Mouse (Mus musculus): ENCODE measurements around the gene Gstp3.
"Not testable (repeated sequence)": the region's sequence is repeated elsewhere in the genome, so short reads cannot be mapped to it uniquely, and the experiment has no call there.

Gstp3 gene

DNA sequence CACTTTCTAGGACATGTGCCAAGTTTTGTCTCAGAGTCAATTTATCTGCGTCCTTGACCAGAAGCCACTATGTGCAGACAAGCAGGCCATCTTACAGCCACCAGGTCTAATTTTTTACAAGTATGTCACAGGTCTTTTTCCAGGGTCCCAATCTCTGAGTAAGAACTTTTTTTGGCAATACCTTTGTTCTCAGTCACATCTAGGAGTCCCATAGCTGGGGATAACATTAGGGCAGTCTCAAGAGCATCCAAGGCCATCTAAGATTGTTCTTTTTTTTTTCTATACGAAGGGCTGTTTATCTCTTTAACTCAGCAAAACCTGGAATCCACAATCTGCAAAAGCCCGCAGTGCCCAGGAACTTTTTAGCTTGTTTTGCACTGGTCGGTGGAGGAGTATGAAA, 4.0 kb upstream of the Gstp3 start:
- not testable (repeated sequence) for DNase-seq (ENCODE audit: low read depth in 1 of 2, low spot score in 2 of 2)

DNA sequence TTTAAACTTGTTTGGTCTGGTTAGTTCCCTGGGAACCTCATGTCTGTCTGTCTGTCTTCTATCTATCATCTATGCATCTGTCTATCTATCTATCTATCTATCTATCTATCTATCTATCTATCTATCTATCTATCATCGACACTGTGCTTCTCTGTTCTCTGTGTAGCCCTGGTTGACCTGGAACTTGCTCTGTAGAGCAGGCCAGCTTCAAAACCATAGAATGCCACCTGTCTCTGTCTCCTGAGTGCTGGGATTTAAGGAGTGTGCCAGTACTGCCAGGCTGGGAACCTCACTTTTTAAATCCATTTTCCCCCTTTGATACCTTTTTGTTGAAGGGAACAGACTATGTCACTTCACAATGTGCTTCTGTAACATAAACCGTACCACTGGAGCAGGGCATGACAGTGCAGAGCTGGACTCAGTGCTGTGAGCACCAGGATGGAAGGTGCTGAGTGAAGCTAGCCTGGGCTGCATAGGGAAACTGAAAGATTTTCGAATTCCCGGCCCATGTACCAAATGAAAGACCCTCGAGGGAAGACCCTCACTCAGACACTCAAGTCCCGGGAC, 1.6 kb upstream of the Gstp3 start:
- no peak for DNase-seq (ENCODE audit: low read depth in 1 of 2, low spot score in 2 of 2)

DNA sequence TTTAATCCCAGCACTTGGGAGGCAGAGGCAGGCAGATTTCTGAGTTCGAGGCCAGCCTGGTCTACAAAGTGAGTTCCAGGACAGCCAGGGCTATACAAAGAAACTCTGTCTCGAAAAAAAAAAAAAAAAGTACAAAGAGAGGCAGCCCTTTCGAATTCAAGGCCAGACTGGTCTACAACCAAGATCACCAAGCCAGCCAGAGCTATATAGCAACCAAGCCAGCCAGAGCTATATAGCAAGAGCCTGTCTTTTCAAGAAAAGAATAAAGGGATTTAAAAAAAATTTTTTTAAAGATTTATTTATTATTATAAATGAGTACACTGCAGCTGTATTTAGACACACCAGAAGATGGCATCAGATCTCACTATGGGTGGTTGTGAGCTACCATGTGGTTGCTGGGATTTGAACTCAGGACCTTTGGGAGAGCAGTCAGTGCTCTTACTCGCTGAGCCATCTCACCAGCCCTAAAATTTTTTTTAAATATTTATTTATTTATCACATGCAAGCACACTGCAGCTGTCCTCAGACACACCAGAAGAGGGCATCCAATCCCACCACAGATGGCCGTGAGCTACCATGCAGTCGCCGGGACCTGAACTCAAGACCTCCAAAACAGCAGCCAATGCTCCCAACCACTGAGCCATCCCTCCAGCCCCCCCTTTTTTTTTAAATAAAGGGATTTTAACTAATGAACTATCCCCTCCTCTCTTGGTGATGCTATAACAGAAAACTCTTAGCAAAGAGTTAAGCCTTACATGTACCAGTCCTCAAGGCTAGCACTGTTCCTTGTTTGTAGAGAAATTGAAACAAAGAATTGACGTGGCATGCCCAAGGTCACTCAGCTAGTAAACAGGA, 902 bp upstream of the Gstp3 start:
- DNase-seq (ENCODE audit: low read depth in 1 of 2, low spot score in 2 of 2): not testable (repeated sequence)

DNA sequence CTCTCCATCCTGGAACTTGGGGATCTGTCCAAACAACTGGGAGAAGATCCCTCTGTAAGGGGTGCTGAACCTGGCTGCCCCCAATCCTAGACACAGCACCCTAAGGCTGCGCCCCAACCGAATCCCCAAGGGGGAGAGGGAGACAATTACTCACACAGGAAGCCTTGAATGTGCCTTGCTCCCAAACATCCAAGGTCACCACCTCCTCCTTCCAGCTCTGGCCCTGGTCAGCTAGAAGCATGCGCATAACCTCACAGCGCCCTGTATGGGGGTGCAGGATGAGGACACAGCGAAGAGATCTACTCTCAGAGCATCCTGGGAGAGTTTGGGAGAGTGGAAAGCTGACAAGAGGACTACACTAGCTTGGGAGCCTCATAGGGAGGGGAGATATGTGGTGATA, 788 bp downstream of the Gstp3 start:
- no peak for DNase-seq (ENCODE audit: low read depth in 1 of 2, low spot score in 2 of 2)

DNA sequence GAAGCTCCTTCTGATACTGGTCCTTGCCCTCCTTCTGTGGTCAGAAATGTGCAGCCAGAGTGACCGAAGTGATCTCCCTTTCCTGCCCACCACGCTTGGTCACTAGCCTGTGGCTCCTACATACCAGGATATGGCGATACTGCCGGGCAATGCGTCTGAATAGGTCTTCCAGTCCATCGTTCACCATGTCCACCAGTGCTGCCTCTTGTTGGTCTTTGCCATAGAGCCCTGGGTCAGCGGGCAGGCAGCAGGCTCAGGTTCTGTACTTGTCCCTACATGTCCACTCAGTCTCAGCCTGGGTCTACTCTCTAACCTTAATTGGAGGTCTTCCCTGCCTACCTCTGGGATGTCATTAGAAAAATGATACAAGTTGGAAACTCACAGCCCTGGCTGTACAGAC, 1.4 kb downstream of the Gstp3 start:
- DNase-seq (ENCODE audit: low read depth in 1 of 2, low spot score in 2 of 2): no peak

DNA sequence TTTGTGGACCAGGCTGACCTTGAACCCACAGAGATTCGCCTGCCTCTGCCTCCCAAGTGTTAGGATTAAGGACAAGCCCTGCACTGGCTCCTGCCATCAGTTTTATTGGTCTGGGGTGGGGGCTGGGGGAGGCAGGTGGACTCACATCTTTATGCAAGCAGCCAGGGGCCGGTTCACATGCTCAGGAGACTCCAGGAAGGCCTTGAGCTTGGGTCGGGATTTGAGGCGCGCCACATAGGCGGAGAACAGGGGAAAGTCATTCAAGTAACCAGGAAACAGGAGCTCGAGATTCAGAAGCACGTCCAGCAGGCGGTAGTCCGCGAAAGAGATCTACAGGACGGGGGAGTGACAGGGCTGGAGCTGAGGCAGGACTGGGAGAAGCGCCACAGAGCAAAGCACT, 2.0 kb downstream of the Gstp3 start:
- no peak for DNase-seq (ENCODE audit: low read depth in 1 of 2, low spot score in 2 of 2)

DNA sequence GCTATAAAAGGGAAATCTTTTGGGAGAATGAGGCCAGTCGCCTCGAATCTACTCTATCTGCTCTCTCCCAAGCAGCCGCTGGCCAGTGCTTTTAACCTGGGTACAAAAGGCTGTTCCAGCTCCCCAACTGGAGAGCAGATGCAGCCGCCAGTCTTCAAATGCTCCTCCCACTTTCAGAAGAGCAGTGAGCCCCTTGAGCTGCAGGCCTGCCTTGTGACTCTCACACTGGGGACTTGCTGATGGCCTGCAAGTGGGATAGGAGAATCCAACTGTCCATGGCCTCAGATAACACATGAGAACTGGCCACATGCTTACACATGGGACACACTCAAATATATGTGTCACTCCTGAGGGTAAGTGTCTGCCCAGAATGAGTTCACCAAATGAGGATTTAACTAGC, 2.6 kb downstream of the Gstp3 start:
- no peak for DNase-seq (ENCODE audit: low read depth in 1 of 2, low spot score in 2 of 2)

DNA sequence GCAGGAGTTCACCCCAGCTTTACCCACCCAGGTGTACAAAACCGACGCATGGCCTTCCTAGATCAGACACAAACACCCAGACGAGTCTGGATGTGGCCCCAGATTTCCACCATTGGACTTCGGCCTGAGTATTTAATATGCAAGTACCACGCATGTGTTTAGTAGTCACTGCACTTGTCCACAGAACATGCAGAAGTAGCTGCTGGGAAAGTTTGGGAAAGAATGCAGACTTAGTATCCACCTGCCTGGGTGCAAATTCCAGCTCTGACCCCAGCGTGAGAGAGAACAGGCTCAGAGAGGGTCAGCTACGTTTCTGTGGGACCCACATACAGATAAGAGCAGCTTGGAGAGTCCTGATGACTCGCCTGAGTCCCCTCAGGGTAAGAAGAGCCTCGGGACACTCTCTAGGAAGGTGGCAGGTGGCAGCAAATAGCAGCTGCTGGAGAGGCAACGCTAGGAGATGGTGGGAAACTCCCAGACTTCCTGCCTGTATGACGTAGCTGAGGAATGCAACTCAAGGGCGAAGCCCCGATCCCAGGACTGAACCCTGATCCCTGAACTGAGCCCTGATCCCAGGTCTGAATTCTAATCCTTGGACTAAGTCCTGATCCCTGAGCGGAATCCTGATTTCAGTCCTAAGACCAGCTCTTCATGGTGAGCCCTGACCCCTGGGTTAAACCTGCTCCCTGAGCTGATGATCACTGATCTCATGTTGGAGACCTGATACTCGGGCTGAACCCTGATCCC, 3.2 kb downstream of the Gstp3 start:
- DNase-seq (ENCODE audit: low read depth in 1 of 2, low spot score in 2 of 2): no peak

DNA sequence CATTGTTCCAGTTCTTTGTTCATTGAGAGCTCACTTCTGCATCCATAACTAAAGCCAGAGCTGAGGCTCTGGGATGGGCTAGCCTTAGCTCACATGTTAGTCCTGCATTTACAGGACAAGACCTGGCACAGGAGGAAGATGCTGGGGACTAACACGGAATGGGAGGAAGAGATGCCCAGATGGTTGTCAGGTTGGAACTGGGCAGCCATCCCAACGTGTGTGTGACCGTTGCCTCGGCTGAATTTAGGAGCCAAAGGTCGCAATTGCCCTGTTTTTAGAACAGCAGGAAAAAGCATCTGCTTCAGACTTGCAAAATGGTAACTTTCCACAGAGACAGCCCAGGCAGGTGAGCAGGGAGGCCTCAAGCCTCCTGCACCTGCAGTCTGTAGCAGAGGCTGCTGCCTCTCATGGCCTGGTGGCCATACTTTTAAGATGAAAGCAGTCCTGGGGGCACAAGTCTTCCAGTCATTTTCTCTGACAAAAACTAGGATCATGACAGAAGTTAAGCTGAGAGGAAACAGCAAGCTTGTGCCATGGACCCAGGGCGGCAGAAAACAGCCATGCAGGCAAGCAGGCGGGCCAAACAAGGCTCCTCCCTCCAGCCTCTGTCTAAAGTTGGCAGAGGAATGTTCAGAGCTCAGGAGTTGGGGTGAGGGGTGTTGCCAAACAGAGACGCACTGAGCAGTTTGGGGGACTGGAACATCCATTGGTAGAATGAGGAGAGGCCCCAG, 4.0 kb downstream of the Gstp3 start:
- DNase-seq (ENCODE audit: low read depth in 1 of 2, low spot score in 2 of 2): no peak

DNA sequence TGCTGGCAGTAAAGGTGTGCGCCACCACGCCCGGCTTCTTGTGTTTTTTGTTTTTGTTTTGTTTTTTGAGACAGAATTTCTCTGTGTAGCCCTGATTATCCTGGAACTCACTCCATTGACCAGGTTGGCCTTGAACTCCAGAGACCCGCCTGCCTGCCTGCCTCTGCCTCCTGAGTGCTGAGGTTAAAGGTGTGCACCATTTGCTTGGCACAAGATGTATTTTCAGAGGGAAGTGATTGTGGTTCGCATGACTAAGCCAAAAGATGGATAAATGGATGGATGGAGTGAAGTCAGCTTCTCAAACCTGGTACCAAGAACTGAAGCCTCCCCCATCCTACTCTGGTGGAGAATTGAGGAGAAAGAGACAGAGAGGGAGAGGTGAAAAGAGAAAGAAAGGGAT, 4.8 kb downstream of the Gstp3 start:
- DNase-seq (ENCODE audit: low read depth in 1 of 2, low spot score in 2 of 2): no peak

DNA sequence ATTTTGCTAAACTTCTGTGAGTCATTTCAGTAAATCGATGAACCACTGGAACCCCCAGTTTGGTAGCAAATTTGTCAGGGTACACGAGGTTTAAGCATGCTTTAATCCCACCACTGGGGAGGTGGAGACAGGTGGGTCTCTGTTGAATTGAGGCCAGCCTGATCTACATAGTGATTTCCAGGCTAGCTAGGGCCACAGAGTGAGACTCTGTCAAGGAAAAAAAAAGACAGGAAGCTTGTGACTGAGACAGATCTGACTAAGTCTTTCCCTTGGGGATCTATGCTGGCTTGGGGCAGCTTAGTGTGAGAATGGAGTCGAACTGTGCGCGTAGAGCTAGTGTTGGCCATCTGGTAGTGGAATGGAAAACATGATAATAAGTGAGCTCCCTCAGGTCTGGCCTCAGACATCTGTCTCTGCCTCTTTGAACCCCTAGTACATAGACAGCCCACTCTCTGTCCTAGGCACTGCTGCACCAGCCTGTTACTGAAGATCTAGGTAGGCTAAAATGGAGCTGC, 6.8 kb downstream of the Gstp3 start:
- DNase-seq (ENCODE audit: low read depth in 1 of 2, low spot score in 2 of 2): no peak

DNA sequence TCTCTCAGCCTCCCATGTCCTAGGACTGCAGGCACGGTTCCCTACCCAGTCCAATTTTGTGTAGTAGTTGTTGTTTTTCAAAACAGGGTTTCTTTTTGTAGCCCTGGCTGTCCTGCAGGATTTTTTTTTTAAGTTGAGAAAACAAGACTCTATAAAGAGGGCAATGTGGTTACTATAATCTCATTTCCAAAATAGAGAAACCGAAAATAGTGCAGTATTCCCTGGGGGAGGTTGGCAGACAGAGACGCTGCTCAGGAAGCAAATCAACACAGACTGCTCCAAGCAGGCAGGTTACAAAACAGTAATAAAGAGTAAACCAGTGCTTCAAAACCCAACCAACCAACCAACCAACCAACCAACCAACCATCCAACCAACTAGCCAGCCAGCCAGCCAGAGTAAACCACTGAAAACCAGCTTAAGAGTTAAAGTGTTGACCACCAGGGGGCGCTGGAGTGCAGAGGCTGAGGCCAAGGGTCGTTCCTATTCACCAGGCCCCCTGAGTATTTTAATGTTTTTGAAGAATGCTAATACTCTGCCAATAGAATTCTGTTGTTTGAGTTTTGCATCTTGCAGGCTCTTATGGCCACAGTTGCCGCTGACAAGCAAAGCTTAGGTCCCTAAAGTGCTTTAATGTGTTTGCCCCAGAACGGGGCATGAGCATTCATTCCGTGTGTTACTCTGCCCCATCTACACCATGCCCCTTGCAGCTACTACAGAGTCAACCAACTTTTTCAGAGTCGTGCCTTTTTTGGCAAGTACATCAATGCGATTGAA, 7.4 kb downstream of the Gstp3 start:
- DNase-seq (ENCODE audit: low read depth in 1 of 2, low spot score in 2 of 2): no peak

DNA sequence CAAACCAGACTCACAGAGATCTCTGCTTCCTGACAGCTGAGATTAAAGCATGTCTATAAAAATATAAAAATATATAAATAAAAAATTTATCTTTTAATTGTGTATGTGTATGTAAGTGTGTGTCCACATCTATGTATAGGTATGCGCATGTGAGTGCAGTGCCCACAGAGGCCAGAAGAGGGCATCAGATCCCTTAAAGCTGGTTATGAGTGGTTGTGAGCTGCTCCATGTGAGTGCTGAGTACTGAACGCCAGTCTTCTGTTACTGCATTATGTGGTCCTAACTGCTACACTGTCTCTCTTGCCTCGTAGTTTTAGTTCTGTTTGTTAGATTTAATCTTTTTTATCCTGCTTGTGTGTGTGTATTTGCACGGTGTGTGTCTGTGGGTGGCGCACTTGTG, 8.4 kb downstream of the Gstp3 start:
- no peak for DNase-seq (ENCODE audit: low read depth in 1 of 2, low spot score in 2 of 2)

DNA sequence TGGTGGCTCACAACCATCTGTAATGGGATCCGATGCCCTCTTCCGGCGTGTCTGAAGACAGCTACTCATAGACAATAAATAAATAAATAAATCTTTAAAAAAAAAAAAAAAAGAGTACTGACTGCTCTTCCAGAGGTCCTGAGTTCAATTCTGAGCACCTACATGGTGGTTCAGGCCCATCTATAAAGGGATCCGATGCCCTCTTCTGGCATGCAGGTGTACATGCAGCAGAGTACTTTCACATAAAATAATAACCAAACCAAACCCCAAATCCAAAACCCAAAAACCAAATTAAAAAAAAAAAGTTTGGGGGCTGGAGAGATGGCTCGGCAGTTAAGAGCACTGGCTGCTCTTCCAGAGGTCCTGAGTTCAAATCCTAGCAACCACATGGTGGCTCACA, 10.3 kb downstream of the Gstp3 start:
- not testable (repeated sequence) for DNase-seq (ENCODE audit: low read depth in 1 of 2, low spot score in 2 of 2)

DNA sequence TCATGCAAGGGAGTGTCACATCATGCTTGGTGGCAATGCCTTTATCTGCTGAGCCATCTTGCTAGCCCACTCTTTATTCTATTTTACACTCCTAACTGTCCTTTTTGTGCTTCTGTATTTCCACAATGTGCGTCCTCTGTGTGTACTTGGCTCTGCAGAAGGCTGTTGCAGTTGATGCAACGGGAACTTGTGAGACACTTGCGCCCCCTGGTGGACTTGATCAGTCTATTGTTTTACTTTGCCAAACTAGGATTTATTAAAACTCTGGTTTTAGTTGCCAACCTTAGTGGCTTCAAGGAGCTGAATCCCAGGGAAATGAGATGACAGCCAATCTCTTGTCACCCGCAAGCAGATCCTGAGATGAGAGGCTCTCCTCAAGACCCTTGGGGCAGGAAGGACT, 11.5 kb downstream of the Gstp3 start:
- peak in 1 of 2 experiments; percentile 70 for DNase-seq (ENCODE audit: low read depth in 1 of 2, low spot score in 2 of 2)

DNA sequence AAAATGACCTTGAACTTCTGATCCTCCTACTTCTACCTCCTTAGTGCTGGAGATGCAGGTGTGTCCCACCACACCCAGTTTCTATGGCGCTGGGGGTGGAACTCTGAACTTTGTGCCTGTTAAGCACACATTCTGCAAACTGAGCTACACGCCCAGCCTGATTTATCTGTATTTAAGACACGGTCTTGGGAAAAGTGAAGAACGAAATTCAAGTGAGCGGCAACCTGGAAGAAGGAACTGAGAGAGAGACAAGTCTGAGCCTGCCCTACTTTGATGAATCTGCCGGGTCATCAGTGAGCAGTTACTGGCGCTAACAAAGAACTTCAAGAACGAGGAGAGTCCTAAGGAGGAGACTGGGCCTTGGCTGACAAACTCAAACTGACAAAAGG, 12.5 kb downstream of the Gstp3 start:
- DNase-seq (ENCODE audit: low read depth in 1 of 2, low spot score in 2 of 2): no peak

DNA sequence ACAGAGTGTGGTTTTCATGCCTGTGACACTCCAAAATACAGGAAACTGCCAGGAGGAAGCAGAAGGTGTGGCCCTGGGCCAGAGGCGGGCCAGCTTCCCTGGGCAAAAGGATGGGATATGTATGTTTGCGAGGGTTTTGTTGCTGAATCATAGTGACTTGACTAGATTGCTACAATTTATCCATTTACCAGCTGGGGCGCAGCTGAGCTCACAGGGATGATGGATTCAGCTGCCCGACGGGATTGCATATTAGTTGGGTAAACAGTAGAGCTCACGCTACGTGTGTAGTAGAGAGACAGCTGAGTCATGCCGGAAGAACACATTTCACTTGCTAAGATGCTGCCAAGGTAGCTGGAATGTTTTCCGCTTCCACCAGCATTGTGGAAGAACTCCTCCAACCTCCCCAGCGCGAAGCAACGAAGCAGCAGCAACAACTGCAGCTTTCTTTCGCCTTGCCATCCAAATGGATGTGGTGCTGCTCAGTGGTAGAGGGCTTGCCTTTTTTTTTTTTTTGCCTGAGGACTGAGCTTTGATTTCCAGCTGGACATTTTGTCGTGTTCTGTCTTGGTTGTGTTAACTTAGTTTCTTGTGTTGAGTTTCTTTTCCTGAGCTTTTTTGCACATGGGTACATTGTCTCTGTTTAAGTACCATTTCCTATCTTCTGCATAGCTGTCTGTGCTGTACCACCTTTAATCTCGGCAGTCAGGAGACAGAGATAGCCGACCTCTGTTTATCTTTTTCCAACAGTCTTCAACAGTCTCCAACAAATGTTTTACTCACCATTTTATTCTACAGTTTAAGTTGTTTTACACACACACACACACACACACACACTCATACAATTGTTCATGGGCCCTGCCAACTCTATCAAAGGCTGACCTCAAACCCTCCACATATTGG, 13.2 kb downstream of the Gstp3 start, which contains the start of gene Gstp2:
TSS of gene Gstp2 (minus strand) at position 58 of the 900 bp plus-strand sequence.
- DNase-seq (ENCODE audit: low read depth in 1 of 2, low spot score in 2 of 2): no peak

DNA sequence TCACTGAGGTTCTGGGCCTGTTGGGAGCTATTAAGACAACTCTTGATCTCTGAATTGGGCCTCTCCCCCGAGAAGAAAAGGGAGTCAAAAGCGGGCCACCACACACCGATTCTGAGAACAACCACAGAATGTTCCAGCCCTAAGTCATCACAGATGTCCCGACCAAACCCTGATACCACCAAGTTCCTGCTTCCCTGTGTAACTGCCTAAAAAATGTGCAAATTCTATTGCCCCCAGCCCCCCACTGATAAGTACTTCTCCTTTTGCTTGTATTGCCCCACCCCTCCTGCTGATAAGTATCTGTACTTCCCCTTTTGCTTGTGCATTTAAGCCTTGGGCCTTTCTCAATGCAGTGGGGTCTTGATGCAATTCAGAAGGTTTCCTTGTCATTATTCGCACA, 15.3 kb downstream of the Gstp3 start:
- DNase-seq (ENCODE audit: low read depth in 1 of 2, low spot score in 2 of 2): not testable (repeated sequence)

DNA sequence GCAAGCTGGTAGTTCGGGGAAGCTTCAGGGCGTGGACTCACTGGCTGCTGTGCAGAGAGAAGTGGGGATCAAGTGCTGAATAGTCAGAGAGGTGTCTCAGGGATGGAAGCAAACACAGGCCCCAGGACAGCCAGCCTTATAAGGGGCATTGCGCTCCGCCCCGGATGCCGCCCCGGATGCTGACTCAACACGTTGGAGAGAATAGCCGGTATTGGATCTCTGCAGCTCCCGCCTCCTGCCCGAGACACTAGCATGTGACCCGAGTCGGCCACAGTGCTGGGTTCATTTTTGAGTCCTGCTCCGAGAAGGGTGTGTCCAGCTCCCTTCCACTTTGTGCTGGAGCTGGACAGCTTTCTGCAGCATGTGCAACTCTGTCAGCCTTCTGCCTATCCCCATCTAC, 17.2 kb downstream of the Gstp3 start:
- DNase-seq (ENCODE audit: low read depth in 1 of 2, low spot score in 2 of 2): no peak
